Mouse (Mus musculus) brain, embryonic 14.5 days (tissue): Measurements from ENCODE around the gene Tut7.

Experiments used
- CTCF ChIP-seq: fragments of 200-500 bp; IDR thresholded peaks from 2 replicates; pipeline ENCODE4 v1.5.1; 2012; ENCODE audit warnings: inconsistent platforms, mild to moderate bottlenecking, moderate library complexity, borderline replicate concordance; ENCODE audit not compliant: insufficient read depth, insufficient read length; ENCODE audit errors: extremely low read depth
- POLR2A ChIP-seq: fragments of 200-500 bp; IDR thresholded peaks from 2 replicates; pipeline ENCODE4 v1.6.1; 2012; ENCODE audit warnings: mild to moderate bottlenecking, inconsistent platforms, borderline replicate concordance; ENCODE audit not compliant: poor library complexity, insufficient read depth, insufficient read length, severe bottlenecking; ENCODE audit errors: extremely low read depth

GRCm38 (mm10) chr13:59872446-59872845 is 49.5 kb upstream of the Tut7 start:
- no peak for TF ChIP-seq POLR2A
- TF ChIP-seq CTCF = no peak
